Mouse (Mus musculus): ENCODE measurements at regions not wholly inside any gene's neighbourhood (a gene's known extent, or its start where the extent isn't known, plus 50 kb on each side); places are given as distances from the start of the nearest gene placed in this dataset.

GRCm38 (mm10) chr13:70081108-70081507 is 278.9 kb downstream of the Med10 start:
- TF ChIP-seq CTCF (conservative IDR thresholded peaks at IDR 0.05; ENCODE audit: low read length) (no peak), POU5F1 (IDR thresholded peaks at IDR 0.05; ENCODE audit: borderline replicate concordance, low read length) (no peak), NANOG (IDR thresholded peaks at IDR 0.05; ENCODE audit: borderline replicate concordance, low read length) (no peak)

Data from E14TG2a.4 (cell line).